Mouse (Mus musculus) kidney, adult 2 months (tissue): Measurements from ENCODE around the gene Lipc.

Source experiments
- CTCF ChIP-seq: fragments of 200-500 bp; conservative IDR thresholded peaks from 2 replicates; pipeline ENCODE4 v1.5.1; 2011; ENCODE audit warnings: low read depth, mild to moderate bottlenecking, control low read depth, low read length, moderate library complexity, mixed read lengths; ENCODE audit not compliant: insufficient read depth, insufficient read length
- POLR2A ChIP-seq: fragments of 200-500 bp; IDR thresholded peaks from one replicate; pipeline ENCODE4 v1.6.1; 2011; ENCODE audit warnings: low read depth, low read length, control low read depth

DNA sequence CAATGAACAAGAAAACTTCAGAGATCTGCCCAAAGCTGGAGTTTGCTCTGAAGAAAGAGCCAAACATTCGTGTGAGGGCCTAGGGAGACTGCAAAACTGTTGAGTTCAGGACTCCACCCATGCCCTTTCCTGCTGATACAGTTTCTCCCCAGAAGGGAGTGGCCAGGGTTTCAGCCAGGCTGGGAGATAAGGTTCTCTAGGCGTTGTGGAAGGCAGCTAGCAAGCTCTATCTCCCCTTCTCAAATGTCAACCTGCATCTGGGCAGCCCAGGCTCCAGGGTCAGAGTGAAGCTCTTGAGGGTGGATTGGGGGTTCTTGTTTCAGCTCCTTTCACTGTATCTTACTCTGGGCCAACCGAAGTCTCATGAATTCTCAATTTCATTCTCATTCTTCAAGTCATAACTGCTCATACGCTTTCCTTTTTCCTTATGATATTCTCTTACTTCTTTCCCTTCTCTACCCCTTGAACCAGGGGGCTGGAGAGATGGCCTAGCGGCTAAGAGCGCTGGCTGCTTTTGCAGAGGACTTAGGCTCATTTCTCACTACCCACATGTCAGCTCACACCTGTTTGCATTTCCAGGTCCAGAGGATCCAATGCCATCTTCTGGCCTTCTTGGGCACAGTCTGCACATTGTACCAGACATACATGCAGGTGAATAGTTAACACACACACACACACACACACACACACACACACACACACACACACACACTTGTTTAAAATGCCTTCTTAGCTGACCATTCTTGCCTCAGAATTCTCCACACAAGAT, 25.0 kb downstream of the Lipc start:
- TF ChIP-seq POLR2A = no peak
- no peak for TF ChIP-seq CTCF
